Mouse (Mus musculus) ovary, postnatal 36 days (tissue): ENCODE measurements around the gene Tnk2.

Source experiments
- DNase-seq: peaks from one replicate; pipeline ENCODE4 v3.0.0; 2022; ENCODE audit warnings: low spot score, mixed read lengths

The Tnk2 gene

GRCm38 (mm10) chr16:32678812-32679211, 35.1 kb downstream of the Tnk2 start:
- no peak for DNase-seq

GRCm38 (mm10) chr16:32679976-32680375, 36.3 kb downstream of the Tnk2 start:
- no peak for DNase-seq

DNA sequence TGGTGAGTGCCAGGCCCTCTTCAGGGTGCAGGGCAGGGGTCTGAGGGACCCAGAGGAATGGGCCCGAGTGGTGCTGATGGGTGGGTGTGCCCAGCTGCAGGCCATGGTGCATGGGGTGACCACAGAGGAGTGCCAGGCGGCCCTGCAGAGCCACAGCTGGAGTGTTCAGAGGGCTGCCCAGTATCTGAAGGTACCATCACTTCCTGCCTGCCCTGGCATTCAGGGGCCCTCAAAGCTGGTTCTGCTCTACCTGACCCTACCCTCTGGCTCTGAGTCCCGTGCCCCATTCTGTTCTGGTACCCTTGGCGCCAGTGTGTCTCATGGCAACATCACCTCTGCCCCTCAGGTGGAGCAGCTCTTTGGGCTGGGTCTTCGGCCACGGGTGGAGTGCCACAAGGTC, 37.1 kb downstream of the Tnk2 start:
- DNase-seq: no peak

- DNase-seq: no peak
Observed at GRCm38 (mm10) chr16:32682194-32682593, 38.5 kb downstream of the Tnk2 start.

DNA sequence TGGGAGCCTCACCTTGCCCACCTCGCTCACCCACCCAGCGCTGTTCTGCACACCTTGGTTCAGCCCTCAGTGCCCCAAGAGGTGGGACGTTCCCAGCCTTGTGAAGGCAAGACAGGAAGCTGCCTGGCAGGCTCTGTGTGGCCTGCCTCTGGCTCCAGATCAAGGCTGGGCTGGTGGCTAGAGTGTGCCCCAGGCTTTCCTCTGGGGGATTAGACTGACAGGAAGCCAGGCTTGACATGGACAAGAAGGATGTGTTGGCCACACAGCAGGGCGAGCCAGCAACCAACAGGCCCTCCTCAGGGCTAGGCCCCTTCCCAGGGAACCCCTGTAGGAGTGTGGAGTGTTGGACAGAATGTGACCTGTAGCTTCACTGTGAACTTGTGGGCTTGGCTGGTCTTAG, 39.2 kb downstream of the Tnk2 start:
- DNase-seq: no peak

GRCm38 (mm10) chr16:32683343-32683742, 39.7 kb downstream of the Tnk2 start:
- DNase-seq: no peak

DNA sequence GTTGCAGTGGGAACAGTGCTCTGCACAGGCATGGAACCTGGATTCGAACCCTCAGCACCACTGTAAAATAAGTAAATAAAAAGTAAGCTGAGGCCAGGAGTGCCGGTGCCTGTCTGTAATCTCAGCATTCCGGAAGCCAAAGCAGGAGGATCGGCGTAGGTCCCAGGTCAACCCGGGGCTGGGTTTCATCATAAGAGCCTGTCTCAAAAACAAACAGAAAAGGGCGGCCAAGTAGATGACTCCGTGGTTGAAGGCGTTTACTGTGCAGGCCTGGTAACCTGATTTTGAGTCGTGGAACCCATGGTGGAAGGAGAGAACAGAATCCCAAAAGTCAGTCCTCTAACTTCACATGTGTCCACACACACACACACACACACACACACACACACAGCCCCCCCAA, 41.7 kb downstream of the Tnk2 start:
- DNase-seq: no peak

DNA sequence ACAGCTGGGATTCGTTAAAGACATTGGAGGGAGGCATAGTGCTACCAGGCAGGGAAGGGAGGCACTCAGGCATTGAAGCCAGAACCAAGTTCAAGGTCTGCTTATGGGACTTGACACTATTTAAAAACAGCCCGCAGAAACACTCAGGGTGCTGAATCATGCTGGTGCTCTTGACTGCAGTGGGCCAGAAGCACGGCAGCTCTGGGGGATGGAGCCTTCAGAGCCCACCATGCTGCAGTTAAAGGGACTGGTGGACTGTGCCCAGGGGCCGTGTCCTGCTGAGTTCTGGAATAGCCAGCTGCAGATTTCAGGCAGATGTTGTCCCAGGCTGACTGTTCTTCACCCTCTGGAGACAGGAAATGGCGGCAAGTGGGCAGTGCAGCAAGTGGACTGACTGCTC, 42.3 kb downstream of the Tnk2 start:
- no peak for DNase-seq

GRCm38 (mm10) chr16:32687221-32687620, 43.5 kb downstream of the Tnk2 start:
- no peak for DNase-seq

GRCm38 (mm10) chr16:32688770-32689169, 45.1 kb downstream of the Tnk2 start:
- no peak for DNase-seq

GRCm38 (mm10) chr16:32689501-32689900, 45.8 kb downstream of the Tnk2 start:
- peak; percentile 52 for DNase-seq

- DNase-seq: no peak
Observed at GRCm38 (mm10) chr16:32696841-32697464, 53.3 kb downstream of the Tnk2 start.

GRCm38 (mm10) chr16:32697665-32698446, 54.2 kb downstream of the Tnk2 start:
- no peak for DNase-seq

DNA sequence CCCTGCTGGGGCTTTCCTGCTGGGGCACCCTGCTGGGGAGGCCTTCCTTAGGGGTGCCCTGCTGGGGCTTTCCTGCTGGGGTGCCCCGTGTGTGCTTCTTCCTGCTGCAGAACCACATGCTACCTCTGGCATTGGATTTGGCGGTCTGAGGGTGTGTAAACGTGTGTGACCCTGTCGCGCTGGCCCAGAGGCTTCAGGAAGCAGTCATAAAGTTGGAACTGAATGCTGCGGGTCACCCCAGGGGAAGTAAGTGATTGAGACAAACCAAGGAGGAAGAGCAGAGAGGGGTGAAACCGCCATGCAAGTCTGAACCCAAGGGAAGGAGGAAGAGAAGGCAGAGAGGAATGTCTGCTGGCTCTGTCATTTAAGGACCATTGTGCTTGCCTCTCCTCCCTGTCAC, 54.9 kb downstream of the Tnk2 start:
- no peak for DNase-seq

DNA sequence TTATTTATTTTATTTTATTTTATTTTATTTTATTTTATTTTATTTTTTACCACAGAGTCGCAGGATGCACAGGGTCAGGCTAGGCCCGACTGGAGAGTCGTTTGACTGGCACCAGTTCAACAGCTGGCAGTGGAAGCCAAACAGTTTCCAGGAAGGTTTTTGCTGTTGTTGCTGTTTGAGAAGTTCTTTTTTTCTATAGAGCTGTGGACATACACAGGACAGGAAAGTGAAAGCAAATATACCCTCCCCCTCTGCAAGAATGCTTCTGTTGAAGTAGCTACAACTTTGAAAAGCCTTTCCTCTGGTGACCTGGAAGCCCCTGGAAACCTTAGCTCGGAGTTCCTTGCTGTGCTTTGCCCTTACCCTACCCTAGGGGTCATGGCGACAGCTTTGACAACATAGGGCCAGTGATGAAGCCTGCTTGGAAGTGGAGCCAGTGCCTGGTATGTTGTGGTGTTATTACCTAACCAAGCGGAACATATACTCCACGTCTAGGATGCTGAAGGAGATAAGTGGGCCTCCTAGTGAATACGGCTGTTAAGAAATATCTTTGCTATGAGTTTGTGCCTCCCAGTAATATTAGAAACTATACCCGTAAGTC, 59.7 kb downstream of the Tnk2 start:
- no peak for DNase-seq

DNA sequence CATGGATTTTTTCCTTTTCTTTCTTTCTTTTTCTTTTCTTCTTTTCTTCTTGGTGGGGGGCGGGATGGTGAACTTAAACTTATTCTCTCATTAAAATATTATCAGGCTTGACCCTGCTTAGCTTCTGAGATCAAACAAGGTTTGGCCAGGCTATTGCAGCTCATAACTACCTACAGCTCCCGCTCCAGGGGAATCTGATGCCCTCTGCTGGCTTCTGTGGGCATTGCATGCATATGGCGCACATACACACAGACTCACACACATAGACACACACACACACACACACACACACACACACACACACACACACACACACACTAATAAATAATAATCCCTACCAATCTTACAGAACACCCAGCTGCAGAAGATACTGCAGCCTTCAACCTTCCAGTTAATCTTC, 61.9 kb downstream of the Tnk2 start:
- DNase-seq: no peak

- no peak for DNase-seq
Observed at GRCm38 (mm10) chr16:32707111-32707823, 63.6 kb downstream of the Tnk2 start.

DNA sequence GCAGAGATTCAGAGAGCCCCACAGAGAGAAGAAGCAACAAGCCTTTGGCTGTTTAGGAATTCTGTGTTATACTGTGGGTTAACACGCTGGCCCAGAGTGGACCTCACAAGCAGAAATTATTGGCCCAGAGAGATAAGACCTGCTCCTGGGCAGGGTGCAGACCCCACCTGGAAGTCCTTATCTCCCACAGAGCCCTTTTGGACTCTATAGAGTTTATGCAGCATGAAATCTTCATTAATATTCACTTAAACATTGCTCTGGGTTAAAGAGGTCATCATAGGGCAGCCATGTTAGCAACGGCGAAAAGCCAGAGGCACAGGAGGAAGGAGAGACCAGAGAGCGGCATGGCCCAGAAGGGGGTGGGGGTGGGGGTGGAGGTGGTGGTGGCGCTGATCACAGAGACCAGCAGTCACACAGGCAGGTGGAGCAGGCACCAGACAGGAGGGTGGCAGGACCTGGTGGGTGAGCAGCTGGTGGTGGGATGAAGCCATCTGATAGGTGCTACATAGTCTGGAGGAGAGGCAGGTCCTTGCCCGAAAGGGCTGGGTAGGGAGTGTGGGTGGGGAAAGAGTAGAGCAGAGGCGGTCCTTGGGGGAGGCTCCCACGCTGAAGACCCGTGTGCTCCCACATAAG, 64.3 kb downstream of the Tnk2 start:
- DNase-seq: no peak

GRCm38 (mm10) chr16:32708457-32709033, 64.9 kb downstream of the Tnk2 start:
- no peak for DNase-seq

GRCm38 (mm10) chr16:32709116-32709515, 65.4 kb downstream of the Tnk2 start:
- DNase-seq: peak; percentile 34

DNA sequence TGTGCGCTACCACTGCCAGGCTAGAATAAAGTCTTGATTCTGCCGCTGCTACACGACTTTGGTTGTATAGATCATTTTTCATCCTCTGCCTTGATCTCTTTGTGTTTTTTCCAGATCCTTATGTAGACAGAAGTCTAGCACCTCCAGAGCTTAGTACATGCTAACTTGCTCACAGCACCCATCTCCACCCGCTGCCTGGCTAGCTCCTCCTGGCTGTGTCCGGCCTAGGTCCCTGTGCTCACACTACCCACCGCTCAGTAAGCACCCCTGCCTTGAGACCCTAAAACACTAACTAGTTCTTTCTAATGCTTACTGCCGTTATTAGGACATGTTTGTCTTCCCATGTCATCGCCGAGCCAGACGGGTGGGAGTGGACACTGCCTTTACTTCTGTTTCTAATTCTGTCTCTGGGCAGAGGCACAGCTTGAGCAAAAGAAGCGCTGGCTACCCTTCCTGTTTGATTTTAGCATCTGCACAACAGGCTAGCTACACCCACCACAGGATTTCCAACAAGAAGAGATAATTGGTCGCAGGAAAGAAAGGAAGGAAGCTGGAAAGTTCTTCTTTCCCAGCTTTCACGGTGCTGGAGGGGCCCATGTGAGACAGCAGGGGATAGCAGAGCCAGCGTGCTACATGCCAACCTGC, 66.9 kb downstream of the Tnk2 start:
- no peak for DNase-seq
